Mouse (Mus musculus) limb, embryonic 14.5 days (tissue): ENCODE results near the gene Jazf1. TPM values are rescaled to one million over a fixed set of nuclear protein-coding genes. Genes with fewer than 3 reads are reported as not detected.
A peak's percentile ranks its signal among the peaks of the same experiment; 100 is the strongest.

Experiments
- ATAC-seq: fragments of 200-750 bp; cut with Nextera tagmentation; 2 replicates; pipeline ENCODE4 v1.8.0; 2017; ENCODE audit warnings: low read depth, moderate number of reproducible peaks, moderate TSS enrichment; ENCODE audit not compliant: low FRiP score
- DNase-seq: peaks from one replicate; pipeline ENCODE4 v3.0.0-alpha.2; 2015; ENCODE audit warnings: low spot score
- H3K27ac ChIP-seq: fragments of 300-500 bp; sonication (generic); replicated peaks from 2 replicates; pipeline ENCODE4 v1.5.1; 2014; ENCODE audit warnings: low read depth, mild to moderate bottlenecking, low read length, moderate library complexity, mixed read lengths
- H3K27me3 ChIP-seq: fragments of 300-500 bp; sonication (generic); 2 replicates; pipeline ENCODE4 v1.6.1; 2014; ENCODE audit warnings: low read length, mixed read lengths; ENCODE audit not compliant: control insufficient read depth, insufficient read depth
- H3K36me3 ChIP-seq: fragments of 300-500 bp; sonication (generic); 2 replicates; pipeline ENCODE4 v1.6.1; 2014; ENCODE audit warnings: mild to moderate bottlenecking, low read length, moderate library complexity, mixed read lengths; ENCODE audit not compliant: control insufficient read depth, insufficient read depth
- H3K4me1 ChIP-seq: fragments of 300-500 bp; sonication (generic); 2 replicates; pipeline ENCODE4 v1.6.1; 2014; ENCODE audit warnings: antibody characterized with exemption, low read length, mixed read lengths; ENCODE audit not compliant: control insufficient read depth, insufficient read depth
- H3K4me2 ChIP-seq: fragments of 300-500 bp; sonication (generic); replicated peaks from 2 replicates; pipeline ENCODE4 v1.6.1; 2014; ENCODE audit warnings: low read depth, mild to moderate bottlenecking, low read length, moderate library complexity; ENCODE audit not compliant: severe bottlenecking
- H3K4me3 ChIP-seq: fragments of 300-500 bp; sonication (generic); replicated peaks from 2 replicates; pipeline ENCODE4 v1.5.1; 2014; ENCODE audit warnings: low read length
- H3K9ac ChIP-seq: fragments of 300-500 bp; sonication (generic); 2 replicates; pipeline ENCODE4 v1.6.1; 2014; ENCODE audit warnings: mild to moderate bottlenecking, low read depth, low read length, moderate library complexity; ENCODE audit not compliant: severe bottlenecking
- H3K9me3 ChIP-seq: fragments of 300-500 bp; sonication (generic); 2 replicates; pipeline ENCODE4 v1.6.1; 2016; ENCODE audit warnings: low read length; ENCODE audit not compliant: control insufficient read depth
- POLR2A ChIP-seq: fragments of 200-500 bp; IDR thresholded peaks from 2 replicates; pipeline ENCODE4 v1.8.0; 2012; ENCODE audit warnings: inconsistent platforms, mild to moderate bottlenecking, moderate library complexity, borderline replicate concordance; ENCODE audit not compliant: insufficient read depth, insufficient read length; ENCODE audit errors: extremely low read depth
- WGBS: fragments of 180-500 bp; shearing (Covaris S2); extraction: QIAGEN DNeasy Blood & Tissue Kit; methylation state at CpG from one replicate; pipeline ENCODE4 v1.1.7; 2014; 5-methylcytosine and 5-hydroxymethylcytosine counted together
- polyA plus RNA-seq, 2 experiments: library from polyadenylated mRNA; depleted of rRNA in 1 of 2; stranded (reverse) in 1 of 2; unstranded in 1 of 2; fragments of >200 nt; fragmentation: Nextera tagmentation in 1 of 2; extraction: Ambion mirVana in 1 of 2; gene quantifications; 2 replicates each; pipeline versions ENCODE4 v1.2.1 to v1.2.3; 2012 to 2014

Gene Jazf1
- polyA plus RNA-seq, 2 experiments: 13.2 to 22.0 TPM

GRCm38 (mm10) chr6:52841611-52842010 is 226.8 kb downstream of the Jazf1 start:
- no peak overlapping the region for H3K4me3 ChIP-seq
- no peak for ATAC-seq
- no peaks in the 10 kb centered on the region for H3K9me3 ChIP-seq
- TF ChIP-seq POLR2A: no peak
- H3K36me3 ChIP-seq: no peaks in the 10 kb centered on the region
- DNase-seq: no peak
- no peaks in the 10 kb centered on the region for H3K27me3 ChIP-seq
- H3K4me1 ChIP-seq: peaks cover 40% of the 10 kb centered on the region
- no peak overlapping the region for H3K9ac ChIP-seq
- 60% methylated on average over 2 of the region's 2 CpGs for WGBS
- no peak overlapping the region for H3K4me2 ChIP-seq
- H3K27ac ChIP-seq: no peak overlapping the region

GRCm38 (mm10) chr6:52840589-52841044 is 227.8 kb downstream of the Jazf1 start:
- peak overlapping the region; percentile 41; the same call in 1 of the 2 replicates for H3K27ac ChIP-seq
- peaks cover 46% of the 10 kb centered on the region for H3K4me1 ChIP-seq
- no peak for TF ChIP-seq POLR2A
- H3K9ac ChIP-seq: no peak overlapping the region
- H3K9me3 ChIP-seq: no peaks in the 10 kb centered on the region
- peak; percentile 67 for ATAC-seq
- 0 out of 2 replicates have a peak overlapping the region, but pooled peaks have one; percentile 0 for H3K4me2 ChIP-seq
- peak; percentile 80 for DNase-seq
- 6% methylated on average over 9 of the region's 9 CpGs for WGBS
- H3K27me3 ChIP-seq: no peaks in the 10 kb centered on the region
- no peaks in the 10 kb centered on the region for H3K36me3 ChIP-seq
- no peak overlapping the region for H3K4me3 ChIP-seq

GRCm38 (mm10) chr6:52838691-52839090 is 229.7 kb downstream of the Jazf1 start:
- no peak overlapping the region for H3K9ac ChIP-seq
- peaks cover 46% of the 10 kb centered on the region for H3K4me1 ChIP-seq
- H3K9me3 ChIP-seq: no peaks in the 10 kb centered on the region
- under 1% methylated on average over 8 of the region's 8 CpGs for WGBS
- 0 out of 2 replicates have a peak overlapping the region, but pooled peaks have one; percentile 4 for H3K4me3 ChIP-seq
- H3K27ac ChIP-seq: 0 out of 2 replicates have a peak overlapping the region, but pooled peaks have one; percentile 19
- no peak for TF ChIP-seq POLR2A
- H3K27me3 ChIP-seq: no peaks in the 10 kb centered on the region
- peak; percentile 81 for ATAC-seq
- no peaks in the 10 kb centered on the region for H3K36me3 ChIP-seq
- DNase-seq: peak; percentile 95
- peak overlapping the region; percentile 33; the same call in 1 of the 2 replicates for H3K4me2 ChIP-seq

- Histone ChIP-seq H3K9me3 (no peaks in the 10 kb centered on the region), H3K27ac (no peak overlapping the region), H3K4me2 (peak overlapping the region; percentile 33; the same call in 1 of the 2 replicates), H3K4me3 (no peak overlapping the region), H3K36me3 (no peaks in the 10 kb centered on the region), H3K9ac (no peak overlapping the region), H3K4me1 (peaks cover 46% of the 10 kb centered on the region), H3K27me3 (no peaks in the 10 kb centered on the region)
- no peak for ATAC-seq
- no peak for DNase-seq
- WGBS: 28% methylated on average over 4 of the region's 4 CpGs
- no peak for TF ChIP-seq POLR2A
Measured at GRCm38 (mm10) chr6:52837792-52838191, 230.6 kb downstream of the Jazf1 start.

- Histone ChIP-seq H3K9me3 (no peaks in the 10 kb centered on the region), H3K4me3 (no peak overlapping the region), H3K27me3 (no peaks in the 10 kb centered on the region), H3K4me2 (no peak overlapping the region), H3K9ac (no peak overlapping the region), H3K36me3 (no peaks in the 10 kb centered on the region), H3K27ac (no peak overlapping the region; the same call in 1 of the 2 replicates), H3K4me1 (peaks cover 38% of the 10 kb centered on the region)
- ATAC-seq (peak; percentile 14; the same call in 1 of the 2 replicates), DNase-seq (peak; percentile 44)
- WGBS: 45% methylated on average over 15 of the region's 15 CpGs
- no peak for TF ChIP-seq POLR2A
Measured at GRCm38 (mm10) chr6:52836201-52836950, 232.1 kb downstream of the Jazf1 start.
